Mouse (Mus musculus): ENCODE results near the gene Esp6. TPM values are rescaled to one million over a fixed set of nuclear protein-coding genes. Genes with fewer than 3 reads are reported as not detected.

Gene Esp6
- polyA plus RNA-seq (2021; fragmentation: Nextera tagmentation) = not detected in 2 replicates
- long read RNA-seq, experiment 1 = 0 reads
- long read RNA-seq, experiment 2 = 0 reads

GRCm38 (mm10) chr17:40561207-40561606 lies at the start of gene Esp6:
Gene Esp6, plus strand, starts transcription at chr17:40561507.

GRCm38 (mm10) chr17:40519818-40520217 lies 41.5 kb upstream of the Esp6 start, which contains the start of gene Esp8:
Gene Esp8, plus strand, starts transcription at chr17:40520022.

GRCm38 (mm10) chr17:40598294-40598693 lies 37.0 kb downstream of the Esp6 start, which contains the start of gene Esp4:
Gene Esp4, plus strand, starts transcription at chr17:40598594.

Other genes starting within 250 kb of the Esp6 start
- not detected in 2 replicates for gene Crisp1, start 242.3 kb upstream of the Esp6 start, polyA plus RNA-seq (2021; fragmentation: Nextera tagmentation)
- not detected in 2 replicates for gene Esp8, start 41.5 kb upstream of the Esp6 start, polyA plus RNA-seq (2021; fragmentation: Nextera tagmentation)
- gene Esp4, start 37.1 kb downstream of the Esp6 start, polyA plus RNA-seq (2021; fragmentation: Nextera tagmentation) = not detected in 2 replicates
- gene Esp3, start 70.6 kb downstream of the Esp6 start, polyA plus RNA-seq (2021; fragmentation: Nextera tagmentation) = not detected in 2 replicates
- not detected in 2 replicates for gene Esp1, start 165.6 kb downstream of the Esp6 start, polyA plus RNA-seq (2021; fragmentation: Nextera tagmentation)
- gene Crisp2, start 245.5 kb downstream of the Esp6 start, polyA plus RNA-seq (2021; fragmentation: Nextera tagmentation) = not detected in 2 replicates
- not detected in 2 replicates for gene Rhag, start 249.6 kb downstream of the Esp6 start, polyA plus RNA-seq (2021; fragmentation: Nextera tagmentation)